Mouse (Mus musculus) liver, adult 2 months (tissue): ENCODE results near the gene Ift140. TPM values are rescaled to one million over a fixed set of nuclear protein-coding genes. Genes with fewer than 3 reads are reported as not detected.

Experiments used
- DNase-seq: peaks from one replicate; pipeline ENCODE4 v3.0.0-alpha.2; 2011; ENCODE audit warnings: low read depth, low spot score; ENCODE audit errors: extremely low read depth
- H3K27ac ChIP-seq: fragments of 200-500 bp; replicated peaks from 2 replicates; pipeline ENCODE4 v1.5.1; 2012; ENCODE audit warnings: low read depth, mild to moderate bottlenecking, control low read depth, inconsistent platforms, low read length; ENCODE audit not compliant: insufficient read depth
- H3K27me3 ChIP-seq: fragments of 200-500 bp; 2 replicates; pipeline ENCODE4 v1.6.1; 2012; ENCODE audit warnings: mild to moderate bottlenecking, moderate library complexity, low read length, inconsistent platforms; ENCODE audit not compliant: control insufficient read depth, insufficient read depth
- H3K36me3 ChIP-seq: fragments of 200-500 bp; 2 replicates; pipeline ENCODE4 v1.6.1; 2012; ENCODE audit warnings: low read length, inconsistent platforms; ENCODE audit not compliant: control insufficient read depth, insufficient read depth
- H3K4me1 ChIP-seq: fragments of 200-500 bp; 2 replicates; pipeline ENCODE4 v1.6.1; 2011; ENCODE audit warnings: low read length; ENCODE audit not compliant: control insufficient read depth, insufficient read depth
- H3K4me3 ChIP-seq: fragments of 200-500 bp; 2 replicates; pipeline ENCODE4 v1.5.1; 2011; ENCODE audit warnings: low read depth, mild to moderate bottlenecking, control low read depth, low read length, moderate library complexity; ENCODE audit not compliant: insufficient read depth
- H3K79me2 ChIP-seq: fragments of 200-500 bp; 2 replicates; pipeline ENCODE4 v1.6.1; 2012; ENCODE audit warnings: inconsistent platforms, mild to moderate bottlenecking, low read length, moderate library complexity; ENCODE audit not compliant: control insufficient read depth, insufficient read depth
- H3K9ac ChIP-seq: fragments of 200-500 bp; 2 replicates; pipeline ENCODE4 v1.6.1; 2012; ENCODE audit warnings: low read depth, mild to moderate bottlenecking, control low read depth, inconsistent platforms, low read length
- CTCF ChIP-seq: fragments of 200-500 bp; IDR thresholded peaks from 2 replicates; pipeline ENCODE4 v1.5.1; 2011; ENCODE audit warnings: low read depth, low read length, control low read depth
- POLR2A ChIP-seq: fragments of 200-500 bp; IDR thresholded peaks from 2 replicates; pipeline ENCODE4 v1.6.1; 2011; ENCODE audit warnings: low read length, control low read depth; ENCODE audit not compliant: insufficient read depth; ENCODE audit errors: extremely low read depth
- WGBS: fragments of 180-500 bp; shearing (Covaris S2); methylation state at CpG from one replicate; pipeline ENCODE4 v1.1.7; 2018; 5-methylcytosine and 5-hydroxymethylcytosine counted together
- polyA plus RNA-seq: library from polyadenylated mRNA; depleted of rRNA; stranded (reverse); fragments of >200 nt; gene quantifications from 2 replicates; pipeline ENCODE4 v1.2.3, GENCODE M21; 2012
- total RNA-seq: library from RNA; depleted of rRNA; stranded (reverse); fragments of >200 nt; gene quantifications from 2 replicates; pipeline ENCODE4 v1.2.3, GENCODE M21; 2014

Gene Ift140
- total and polyA plus RNA-seq, 2 experiments = 3.4 to 4.6 TPM

DNA sequence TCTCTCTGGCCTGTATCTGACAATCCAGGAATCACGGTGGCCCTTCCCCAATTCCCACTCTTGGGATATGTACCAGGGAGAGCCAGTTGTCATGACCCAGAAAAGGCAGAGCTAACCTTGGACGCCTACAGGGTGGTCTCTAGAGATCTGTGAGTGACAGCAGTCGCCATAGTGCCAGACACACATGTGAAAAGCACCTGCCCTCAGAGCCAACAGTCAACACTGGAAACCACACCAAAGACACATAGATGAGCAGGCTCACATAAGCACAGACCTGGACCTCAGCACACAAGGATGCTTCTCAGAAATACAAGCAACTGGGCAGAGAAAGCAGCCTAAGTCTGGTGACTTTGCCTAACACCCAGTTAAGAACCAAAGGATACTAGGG is 96.5 kb downstream of the Ift140 start:
- WGBS = 85% methylated on average over 3 of the region's 3 CpGs
- no peak overlapping the region for H3K27ac ChIP-seq
- H3K36me3 ChIP-seq = no peaks in the 10 kb centered on the region
- no peak overlapping the region for H3K4me3 ChIP-seq
- no peak for DNase-seq
- peaks cover 9% of the 10 kb centered on the region for H3K4me1 ChIP-seq
- no peak overlapping the region for H3K9ac ChIP-seq
- H3K27me3 ChIP-seq = no peaks in the 10 kb centered on the region
- no peaks in the 10 kb centered on the region for H3K79me2 ChIP-seq
- no peak for TF ChIP-seq CTCF
- no peak for TF ChIP-seq POLR2A

DNA sequence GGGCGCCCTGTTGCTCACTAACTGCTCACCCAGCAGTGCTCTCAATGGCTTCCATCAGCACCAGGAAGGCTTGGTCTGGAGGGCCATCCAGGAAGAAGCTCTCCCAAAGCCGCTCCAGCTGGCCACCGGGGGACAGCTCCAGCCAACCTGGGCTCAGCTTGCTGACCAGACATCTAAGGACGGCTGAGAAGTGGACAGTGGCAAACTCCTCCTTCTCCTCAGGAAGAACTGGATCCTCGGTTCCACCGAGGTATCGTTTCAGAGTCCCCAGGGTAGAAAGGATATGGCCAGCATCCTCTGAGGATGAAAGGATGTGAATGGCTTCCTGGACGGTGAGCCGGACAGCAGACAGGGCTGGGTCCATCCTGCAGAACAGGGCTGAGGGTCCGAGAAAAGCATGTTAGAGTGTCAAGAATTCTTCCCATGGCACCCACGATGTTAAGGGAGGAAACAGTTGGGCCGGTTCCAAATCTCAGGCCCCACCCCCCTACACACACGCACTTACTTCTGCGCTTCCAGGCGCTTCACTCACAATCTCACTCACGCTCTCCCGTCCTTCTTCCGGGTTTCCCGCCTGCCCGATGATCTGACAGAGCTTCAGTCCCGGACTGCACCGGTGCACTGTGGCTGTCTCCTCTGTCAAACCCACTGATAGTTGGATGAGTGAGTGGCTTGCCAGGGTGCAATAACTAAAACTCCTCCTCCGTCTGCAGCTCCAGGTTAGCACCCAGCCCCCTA is 99.2 kb downstream of the Ift140 start:
- Histone ChIP-seq H3K79me2 (no peaks in the 10 kb centered on the region), H3K27ac (peak overlapping the region; percentile 50), H3K9ac (peak overlapping the region; percentile 61), H3K4me3 (peak overlapping the region; percentile 58), H3K4me1 (peaks cover 9% of the 10 kb centered on the region), H3K36me3 (no peaks in the 10 kb centered on the region), H3K27me3 (no peaks in the 10 kb centered on the region)
- no peak for TF ChIP-seq CTCF
- no peak for TF ChIP-seq POLR2A
- WGBS = 14% methylated on average over 23 of the region's 23 CpGs
- DNase-seq = no peak

DNA sequence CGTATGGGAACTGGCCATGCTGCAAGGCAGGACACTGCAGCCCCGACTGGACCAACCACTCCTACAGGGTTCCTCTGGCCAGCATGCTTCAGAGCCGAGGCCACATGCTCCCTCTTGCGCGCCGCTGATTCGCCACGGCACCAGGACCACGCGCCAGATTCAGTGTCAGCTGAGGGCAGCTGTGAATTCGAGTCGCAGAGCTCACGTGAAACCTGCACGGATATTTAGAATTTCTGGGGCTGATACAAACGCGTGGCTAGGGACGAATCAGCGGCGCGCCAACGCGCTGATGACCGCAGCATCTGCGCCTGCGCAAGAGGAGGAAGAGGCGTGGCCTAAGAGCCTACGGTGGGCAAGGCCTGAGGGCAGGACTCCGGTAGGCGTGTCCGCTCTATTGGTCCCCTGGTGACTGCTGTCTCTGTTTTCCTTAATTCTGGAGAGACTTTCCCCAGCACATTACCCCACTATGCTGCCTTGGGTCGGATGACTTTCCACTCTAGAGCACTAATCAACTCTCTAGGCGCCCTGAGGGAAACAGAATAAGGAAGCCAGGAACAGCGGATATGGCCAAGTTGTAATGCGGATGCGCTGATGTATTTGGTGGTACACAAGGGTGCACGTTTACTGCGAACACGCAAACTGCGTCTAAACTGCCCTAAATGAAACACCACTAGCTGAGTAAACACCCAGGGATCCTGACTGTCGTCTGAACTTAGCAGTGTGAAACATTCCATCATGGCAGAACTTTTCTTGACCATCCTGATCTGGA is 100.0 kb downstream of the Ift140 start, which contains the start of gene Telo2:
TSS of gene Telo2 (minus strand) at position 304 of the 769 bp plus-strand sequence.
- Histone ChIP-seq H3K4me3 (peak within 1 kb of the TSS; percentile 58), H3K9ac (peak within 1 kb of the TSS; percentile 61), H3K27me3 (no peaks in the 10 kb centered on the region), H3K27ac (peak within 1 kb of the TSS; percentile 50), H3K79me2 (no peaks in the 10 kb centered on the region), H3K4me1 (peaks cover 9% of the 10 kb centered on the region), H3K36me3 (no peaks in the 10 kb centered on the region)
- 5% methylated on average over 40 of the region's 40 CpGs for WGBS
- peak; percentile 79 for DNase-seq
- TF ChIP-seq POLR2A (0 out of 2 replicates have a peak, but pooled peaks have one; percentile 17), CTCF (no peak)

DNA sequence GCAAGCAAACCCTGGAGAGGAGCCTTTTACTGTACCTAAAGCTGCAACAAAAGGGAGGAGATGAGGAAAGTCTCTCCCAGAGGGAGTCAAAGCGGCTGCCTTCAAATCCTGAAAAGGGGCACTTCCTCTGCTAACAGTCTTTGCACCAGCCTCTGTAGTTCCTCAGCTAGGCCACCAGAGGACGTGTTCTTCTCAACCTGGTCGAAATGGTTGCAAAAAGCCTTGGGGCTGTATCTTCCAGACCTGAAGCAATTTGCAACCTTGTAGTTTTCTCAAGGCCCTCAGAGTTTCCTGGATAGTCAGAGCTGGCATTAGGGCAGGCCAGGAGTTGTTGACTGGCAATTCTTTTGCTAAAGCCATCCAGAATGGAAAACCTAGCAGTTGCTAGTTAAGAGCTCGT is 101.4 kb downstream of the Ift140 start:
- no peak for DNase-seq
- no peak for TF ChIP-seq POLR2A
- TF ChIP-seq CTCF = peak; percentile 57; the same call in 1 of the 2 replicates
- 48% methylated on average over 4 of the region's 4 CpGs for WGBS

DNA sequence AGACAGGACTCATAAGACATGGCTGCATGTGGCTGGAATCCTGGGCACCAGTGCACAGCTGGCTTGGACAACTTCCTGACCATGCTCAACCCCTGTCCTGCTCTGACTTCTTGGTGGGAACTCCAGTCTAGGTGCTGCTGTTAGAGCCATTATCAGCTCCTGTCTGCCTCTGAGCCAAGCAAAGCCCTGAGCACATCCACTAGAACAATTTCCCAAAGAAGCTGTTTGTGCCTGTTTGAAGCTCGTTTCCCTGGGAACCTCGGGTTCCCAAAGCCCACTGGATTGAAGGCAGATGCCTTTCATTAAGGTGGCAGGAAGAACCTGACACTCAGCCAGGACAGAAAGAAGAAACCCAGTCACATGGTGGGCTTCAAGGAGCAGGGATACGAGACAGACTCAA is 104.5 kb downstream of the Ift140 start, which contains the start of gene Ptx4:
TSS of gene Ptx4 (plus strand) at position 355 of the 400 bp plus-strand sequence.
- no peak for TF ChIP-seq CTCF
- TF ChIP-seq POLR2A = no peak
- Histone ChIP-seq H3K4me3 (no peak within 1 kb of the TSS), H3K9ac (no peak within 1 kb of the TSS), H3K27ac (no peak within 1 kb of the TSS), H3K4me1 (peaks cover 3% of the 10 kb centered on the region; the same call in 1 of the 2 replicates), H3K27me3 (no peaks in the 10 kb centered on the region), H3K79me2 (no peaks in the 10 kb centered on the region), H3K36me3 (no peaks in the 10 kb centered on the region)
- no peak for DNase-seq
- WGBS = 47% methylated on average over 3 of the region's 3 CpGs

More for the DNA sequence above, 101.4 kb downstream of the Ift140 start:
- Histone ChIP-seq H3K27ac (no peak overlapping the region), H3K36me3 (no peaks in the 10 kb centered on the region), H3K4me1 (peaks cover 9% of the 10 kb centered on the region), H3K79me2 (no peaks in the 10 kb centered on the region), H3K27me3 (no peaks in the 10 kb centered on the region), H3K4me3 (no peak overlapping the region), H3K9ac (no peak overlapping the region)
